Mouse (Mus musculus): ENCODE data around the gene Mylk. TPM values are rescaled to one million over a fixed set of nuclear protein-coding genes. Genes with fewer than 3 reads are reported as not detected.

The Mylk gene
- polyA plus RNA-seq, 1 experiment from 2014 or later: 5.5 TPM

GRCm38 (mm10) chr16:35051066-35051465, 306.1 kb downstream of the Mylk start:
- Histone ChIP-seq H3K4me2 (replicated peaks) (no peak overlapping the region), H3K9me3 (replicated peaks) (no peaks in the 10 kb centered on the region), H3K27ac (no peak overlapping the region), H3K4me3 (no peak overlapping the region), H3K36me3 (0 out of 2 replicates have a peak, but pooled peaks cover 6% of the 10 kb centered on the region), H3K9ac (no peak overlapping the region), H3K4me1 (peaks cover 9% of the 10 kb centered on the region), H3K27me3 (no peaks in the 10 kb centered on the region)
- 39% methylated on average over 5 of the region's 5 CpGs for WGBS
- ATAC-seq (ENCODE audit: low FRiP score): peak; percentile 69

Other genes starting within 250 kb of the Mylk start
- 28.3 and 33.2 TPM in 2 replicates for gene Kalrn, start 171.7 kb upstream of the Mylk start, polyA plus RNA-seq (2016; fragmentation: Nextera tagmentation; extraction: Ambion mirVana)
- gene Ropn1, start 95.3 kb upstream of the Mylk start, polyA plus RNA-seq (2016; fragmentation: Nextera tagmentation; extraction: Ambion mirVana): not detected in 2 replicates
- gene Ccdc14, start 54.6 kb upstream of the Mylk start, polyA plus RNA-seq (2016; fragmentation: Nextera tagmentation; extraction: Ambion mirVana): 8.4 and 8.7 TPM in 2 replicates